ENCODE assay signal across 9 mouse cellular contexts in genomic region chr5:30982357-30982756, GRCm38 (mm10). TPM values are rescaled to one million over a fixed set of nuclear protein-coding genes. Genes with fewer than 3 reads are reported as not detected.
DNase-seq lines count a peak whose midpoint lies in the region; ATAC-seq lines count a peak whose summit lies in the region.
"Had no signal": no experiment of that assay in that cellular context is flagged by ENCODE, and none has a peak within 500 bp of the region (broad histone marks: within the 10 kb centered on the region; RNA-seq: fewer than 3 reads in every experiment).

No protein-coding gene starts in this region.

- ATAC-seq in CD4-positive, CD25-positive, alpha-beta regulatory T cell, adult 4 months = no peak

- intact Hi-C loops in left cerebral cortex, postnatal 4 days (cut with DNase I) = no loop called here

- DNase-seq in CD4-positive, CD25-positive, alpha-beta regulatory T cell, adult 2 months (ENCODE audit: low read depth, low spot score) = peak; percentile 59
- peak; percentile 42 for DNase-seq in left cerebral cortex, adult 11 months (ENCODE audit: low spot score)
- no peak for DNase-seq in left cerebral cortex, postnatal 4 days
- DNase-seq in R1 (ENCODE audit: low read depth, low spot score) = peak; percentile 61
- DNase-seq in left cerebral cortex, adult 9 months (ENCODE audit: low spot score in 2 of 2) = peak; percentile 44 to 71
- no peak for DNase-seq in cerebellum, adult 11-12 months
- DNase-seq in spleen, postnatal 4 days (ENCODE audit: low spot score in 2 of 2) = no peak

RNA-seq across cellular contexts. Expression of gene Tcf23, which starts 13.9 kb away (rescaled TPM):
- not detected for polyA plus RNA-seq in CD4-positive, CD25-positive, alpha-beta regulatory T cell, adult 4 months (2017; shearing (Covaris generic))
- total RNA-seq in left cerebral cortex, postnatal 4 days (2021) = under 1 TPM in 1 of 2 experiments, not detected in 1; 0.08 TPM
- total RNA-seq: hematopoietic stem cell, adult 5-6 weeks had no signal

RNA-seq across cellular contexts. Expression of gene Preb, which starts 22.2 kb away (rescaled TPM):
- 100 to 1,000 TPM in 1 of 2 experiments, 10 to 100 TPM in 1; 83.6 to 112 TPM for polyA plus RNA-seq in CD4-positive, CD25-positive, alpha-beta regulatory T cell, adult 4 months (2017; shearing (Covaris generic))
- total RNA-seq in left cerebral cortex, postnatal 4 days (2021) = 100 to 1,000 TPM; 114 to 116 TPM

RNA-seq across cellular contexts. Expression of gene Cgref1, which starts 37.0 kb away (rescaled TPM):
- 1 to 10 TPM in 1 of 2 experiments, not detected in 1; 1.7 TPM for polyA plus RNA-seq in CD4-positive, CD25-positive, alpha-beta regulatory T cell, adult 4 months (2017; shearing (Covaris generic))
- 10 to 100 TPM; 53.9 TPM for total RNA-seq in left cerebral cortex, postnatal 4 days (2021)
- total RNA-seq: hematopoietic stem cell, adult 5-6 weeks had no signal

Comparison
In these comparisons a context has a peak if more than half of its experiments do, and no peak if none do; other contexts are left out.
1. DNase-seq: peak in CD4-positive, CD25-positive, alpha-beta regulatory T cell, adult 2 months (single experiment), left cerebral cortex, adult 11 months (single experiment), R1 (single experiment) and left cerebral cortex, adult 9 months (2 of 2); none in left cerebral cortex, postnatal 4 days (single experiment), cerebellum, adult 11-12 months (single experiment) and spleen, postnatal 4 days (0 of 2).